Mouse (Mus musculus) stomach, postnatal 0 days (tissue): ENCODE data around the gene Noct. TPM values are rescaled to one million over a fixed set of nuclear protein-coding genes. Genes with fewer than 3 reads are reported as not detected.

Source experiments
- ATAC-seq: fragments of 200-750 bp; cut with Nextera tagmentation; 2 replicates; pipeline ENCODE4 v1.8.0; 2017; ENCODE audit not compliant: low FRiP score, low TSS enrichment
- DNase-seq: peaks from one replicate; pipeline ENCODE4 v3.0.0-alpha.2; 2016; ENCODE audit warnings: low spot score
- H3K27ac ChIP-seq: fragments of 300-500 bp; sonication (generic); replicated peaks from 2 replicates; pipeline ENCODE4 v1.5.1; 2014; ENCODE audit warnings: mild to moderate bottlenecking, control low read depth
- H3K27me3 ChIP-seq: fragments of 300-500 bp; sonication (generic); 2 replicates; pipeline ENCODE4 v1.6.1; 2014; ENCODE audit warnings: low read length; ENCODE audit not compliant: control insufficient read depth, insufficient read depth
- H3K36me3 ChIP-seq: fragments of 300-500 bp; sonication (generic); 2 replicates; pipeline ENCODE4 v1.6.1; 2014; ENCODE audit warnings: low read length, mixed read lengths; ENCODE audit not compliant: control insufficient read depth, insufficient read depth
- H3K4me1 ChIP-seq: fragments of 300-500 bp; sonication (generic); replicated peaks from 2 replicates; pipeline ENCODE4 v1.6.1; 2014; ENCODE audit warnings: antibody characterized with exemption; ENCODE audit not compliant: control insufficient read depth, insufficient read depth
- H3K4me2 ChIP-seq: fragments of 300-500 bp; sonication (generic); replicated peaks from 2 replicates; pipeline ENCODE4 v1.6.1; 2014; ENCODE audit warnings: low read depth, mild to moderate bottlenecking, control low read depth, moderate library complexity
- H3K4me3 ChIP-seq: fragments of 300-500 bp; sonication (generic); 2 replicates; pipeline ENCODE4 v1.5.1; 2014; ENCODE audit warnings: low read depth, low read length, control low read depth
- H3K9ac ChIP-seq: fragments of 300-500 bp; sonication (generic); 2 replicates; pipeline ENCODE4 v1.6.1; 2014; ENCODE audit warnings: mild to moderate bottlenecking, low read length, control low read depth, mixed read lengths
- H3K9me3 ChIP-seq: fragments of 300-500 bp; sonication (generic); 2 replicates; pipeline ENCODE4 v1.6.1; 2016; ENCODE audit warnings: low read length; ENCODE audit not compliant: control insufficient read depth
- CTCF ChIP-seq: IDR thresholded peaks from 2 replicates; pipeline ENCODE4 v1.5.1; 2016; ENCODE audit warnings: antibody characterized with exemption, low read depth, mild to moderate bottlenecking, moderate library complexity
- EP300 ChIP-seq: optimal IDR thresholded peaks from 2 replicates; pipeline ENCODE3; 2016; ENCODE audit warnings: antibody characterized with exemption
- WGBS: fragments of 180-500 bp; shearing (Covaris S2); extraction: QIAGEN DNeasy Blood & Tissue Kit; methylation state at CpG from one replicate; pipeline ENCODE4 v1.1.7; 2014; 5-methylcytosine and 5-hydroxymethylcytosine counted together
- polyA plus RNA-seq: library from polyadenylated mRNA; unstranded; fragments of >200 nt; fragmentation: Nextera tagmentation; extraction: Ambion mirVana; gene quantifications from 2 replicates; pipeline ENCODE4 v1.2.1, GENCODE M21; 2015

The Noct gene
- polyA plus RNA-seq, 1 experiment from 2014 or later: 7.5 TPM

GRCm38 (mm10) chr3:51233918-51234751, 9.9 kb downstream of the Noct start:
- Histone ChIP-seq H3K27me3 (no peaks in the 10 kb centered on the region), H3K4me1 (0 out of 2 replicates have a peak, but pooled peaks cover 2% of the 10 kb centered on the region), H3K9me3 (no peaks in the 10 kb centered on the region), H3K27ac (peak overlapping the region; percentile 63), H3K36me3 (no peaks in the 10 kb centered on the region), H3K4me2 (no peak overlapping the region), H3K4me3 (no peak overlapping the region), H3K9ac (no peak overlapping the region)
- peak; percentile 90 for ATAC-seq
- 21% methylated on average over 13 of the region's 13 CpGs for WGBS
- peak; percentile 90 for DNase-seq
- TF ChIP-seq EP300 (no peak), CTCF (peak; percentile 99)

DNA sequence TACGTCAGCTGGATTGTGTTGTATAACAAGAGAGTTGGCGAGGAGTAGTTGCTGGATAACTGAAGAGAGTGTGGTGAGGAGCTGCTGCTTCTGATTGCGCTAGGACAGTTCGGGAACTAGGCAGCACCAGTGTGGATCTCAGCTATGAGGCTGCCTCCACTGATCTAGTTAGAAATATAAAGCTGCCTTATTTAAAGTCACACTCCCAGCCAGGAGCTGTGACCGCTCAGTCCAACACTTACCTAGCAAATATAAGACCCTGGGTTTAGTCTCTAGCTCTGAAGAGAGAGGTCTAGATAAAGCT, 10.5 kb downstream of the Noct start:
- Histone ChIP-seq H3K36me3 (no peaks in the 10 kb centered on the region), H3K27ac (no peak overlapping the region), H3K4me2 (no peak overlapping the region), H3K9me3 (no peaks in the 10 kb centered on the region), H3K27me3 (no peaks in the 10 kb centered on the region), H3K4me3 (no peak overlapping the region), H3K4me1 (0 out of 2 replicates have a peak, but pooled peaks cover 2% of the 10 kb centered on the region), H3K9ac (no peak overlapping the region)
- DNase-seq (no peak), ATAC-seq (no peak)
- TF ChIP-seq EP300: no peak
- 58% methylated on average over 5 of the region's 5 CpGs for WGBS

- Histone ChIP-seq H3K9ac (no peak overlapping the region), H3K4me2 (no peak overlapping the region), H3K36me3 (no peaks in the 10 kb centered on the region), H3K4me1 (no peaks in the 10 kb centered on the region), H3K27ac (no peak overlapping the region), H3K9me3 (no peaks in the 10 kb centered on the region), H3K27me3 (no peaks in the 10 kb centered on the region), H3K4me3 (no peak overlapping the region)
- ATAC-seq (no peak), DNase-seq (peak; percentile 37)
- TF ChIP-seq EP300: no peak
- no peak for TF ChIP-seq CTCF
- 66% methylated on average over 7 of the region's 7 CpGs for WGBS
Observed at GRCm38 (mm10) chr3:51238515-51238914, 14.3 kb downstream of the Noct start.

DNA sequence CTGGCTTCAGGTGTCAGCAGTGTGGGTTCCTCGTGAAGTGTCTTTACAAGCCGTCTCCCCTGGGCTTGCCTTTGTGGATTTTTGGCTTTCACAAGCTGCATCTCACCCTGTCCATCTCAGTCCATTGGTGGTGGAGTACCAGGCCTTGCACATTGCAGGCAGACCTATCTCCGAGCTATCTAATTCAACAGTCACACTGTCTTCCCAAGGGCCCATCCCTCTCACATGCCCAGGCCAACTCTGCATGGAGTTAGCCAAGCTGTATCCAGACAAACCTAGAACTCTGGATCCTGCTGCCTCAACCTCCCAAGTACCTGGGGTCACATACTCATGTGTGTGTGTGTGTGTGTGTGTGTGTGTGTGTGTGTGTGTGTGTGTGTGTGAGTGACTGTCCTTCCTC, 15.3 kb downstream of the Noct start:
- no peak for TF ChIP-seq EP300
- WGBS: 87% methylated on average over 3 of the region's 3 CpGs
- DNase-seq (no peak), ATAC-seq (no peak)
- no peak overlapping the region for H3K4me3 ChIP-seq
- no peaks in the 10 kb centered on the region for H3K36me3 ChIP-seq
- H3K27ac ChIP-seq: no peak overlapping the region
- H3K9ac ChIP-seq: no peak overlapping the region
- no peaks in the 10 kb centered on the region for H3K4me1 ChIP-seq
- no peaks in the 10 kb centered on the region for H3K9me3 ChIP-seq
- H3K4me2 ChIP-seq: no peak overlapping the region
- no peaks in the 10 kb centered on the region for H3K27me3 ChIP-seq

- Histone ChIP-seq H3K27me3 (no peaks in the 10 kb centered on the region), H3K4me1 (no peaks in the 10 kb centered on the region), H3K9me3 (no peaks in the 10 kb centered on the region), H3K9ac (no peak overlapping the region), H3K4me2 (no peak overlapping the region), H3K4me3 (no peak overlapping the region), H3K36me3 (peaks cover 6% of the 10 kb centered on the region; the same call in 1 of the 2 replicates), H3K27ac (no peak overlapping the region)
- TF ChIP-seq EP300 (no peak), CTCF (no peak)
- ATAC-seq (peak; percentile 59), DNase-seq (no peak)
- 60% methylated on average over 16 of the region's 16 CpGs for WGBS
Observed at GRCm38 (mm10) chr3:51247704-51248103, 23.5 kb downstream of the Noct start.

DNA sequence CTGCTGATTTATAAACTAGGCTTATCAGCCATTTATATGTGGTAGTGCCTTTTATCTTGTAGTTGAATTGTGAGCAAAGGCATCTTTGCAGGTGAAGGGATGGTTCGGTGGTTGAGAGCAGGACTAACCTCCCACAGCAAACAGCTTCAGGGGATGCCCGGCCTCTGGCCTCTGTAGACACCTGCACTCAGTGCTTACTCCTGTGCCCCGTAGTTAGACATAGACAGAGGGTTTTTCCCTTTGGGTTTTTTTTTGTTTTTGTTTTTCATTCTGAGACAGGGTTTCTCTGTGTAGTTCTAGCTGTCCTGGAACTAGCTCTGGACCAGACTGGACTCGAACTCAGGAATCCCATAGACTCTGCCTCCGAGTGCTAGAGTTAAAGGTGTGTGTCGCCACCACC, 24.4 kb downstream of the Noct start:
- Histone ChIP-seq H3K9me3 (no peaks in the 10 kb centered on the region), H3K9ac (no peak overlapping the region), H3K4me3 (no peak overlapping the region), H3K27ac (no peak overlapping the region), H3K27me3 (no peaks in the 10 kb centered on the region), H3K36me3 (peaks cover 13% of the 10 kb centered on the region; the same call in 1 of the 2 replicates), H3K4me2 (no peak overlapping the region), H3K4me1 (no peaks in the 10 kb centered on the region)
- DNase-seq (no peak), ATAC-seq (no peak)
- WGBS: 93% methylated on average over 6 of the region's 6 CpGs
- TF ChIP-seq EP300: no peak
- no peak for TF ChIP-seq CTCF
